Mouse (Mus musculus): ENCODE data around the gene AI481877.

Gene AI481877

GRCm38 (mm10) chr4:59034918-59035785 is 103.6 kb downstream of the AI481877 start, which contains the start of gene Gng10:
TSS of gene Gng10 (plus strand) at chr4:59035088.
- DNase-seq (ENCODE audit: low read depth) = peak; percentile 76

DNA sequence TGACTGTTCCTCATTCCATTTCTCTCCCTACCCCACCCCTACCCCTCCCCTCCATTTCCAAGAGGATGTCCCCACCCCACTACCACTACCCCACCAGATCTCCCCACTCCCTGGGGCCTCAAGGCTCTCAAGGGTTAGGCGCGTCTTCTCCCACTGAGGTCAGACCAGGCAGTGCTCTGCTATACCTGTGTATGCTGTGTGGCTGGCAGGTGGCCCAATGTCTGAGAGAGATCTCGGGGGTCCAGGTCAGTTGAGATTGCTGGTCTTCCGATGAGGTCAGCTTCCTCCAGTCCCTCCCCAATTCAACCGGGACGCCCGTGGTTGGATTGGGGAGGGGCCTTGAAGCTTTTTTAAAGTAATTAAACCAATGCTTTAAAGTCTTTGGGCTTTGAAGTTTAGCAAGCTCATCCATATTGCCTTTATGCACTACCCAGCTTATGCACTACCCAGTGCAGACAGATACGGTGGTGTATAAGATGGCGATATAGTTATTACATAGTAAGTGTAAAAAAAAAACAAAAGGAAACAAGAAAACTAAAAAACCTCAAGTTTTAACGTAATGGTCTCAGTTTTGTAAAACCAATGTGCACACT is 104.4 kb downstream of the AI481877 start:
- DNase-seq (ENCODE audit: low read depth) = no peak

- DNase-seq (ENCODE audit: low read depth) = no peak
These were observed 121.9 kb downstream of the AI481877 start for GRCm38 (mm10) chr4:59016922-59017321.

DNA sequence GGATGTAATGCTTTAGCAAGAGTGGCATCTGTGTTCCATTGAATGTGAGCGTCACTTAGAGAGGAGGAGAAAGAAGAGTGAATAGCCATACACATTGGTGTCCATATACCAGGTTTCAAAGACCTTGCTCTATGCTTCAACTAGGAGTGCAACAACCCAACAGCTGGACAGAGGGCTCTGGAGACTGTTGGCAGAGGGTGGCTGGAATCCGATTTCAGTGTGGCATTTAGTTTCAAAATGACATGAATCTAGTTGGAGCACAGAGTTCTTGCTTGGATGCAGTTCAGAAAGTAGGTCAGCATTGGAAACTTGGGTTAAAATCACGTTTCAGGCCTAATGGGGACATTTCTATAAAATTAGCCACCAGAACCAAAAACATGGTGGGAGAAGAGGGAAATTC is 123.6 kb downstream of the AI481877 start:
- DNase-seq (ENCODE audit: low read depth) = no peak

DNA sequence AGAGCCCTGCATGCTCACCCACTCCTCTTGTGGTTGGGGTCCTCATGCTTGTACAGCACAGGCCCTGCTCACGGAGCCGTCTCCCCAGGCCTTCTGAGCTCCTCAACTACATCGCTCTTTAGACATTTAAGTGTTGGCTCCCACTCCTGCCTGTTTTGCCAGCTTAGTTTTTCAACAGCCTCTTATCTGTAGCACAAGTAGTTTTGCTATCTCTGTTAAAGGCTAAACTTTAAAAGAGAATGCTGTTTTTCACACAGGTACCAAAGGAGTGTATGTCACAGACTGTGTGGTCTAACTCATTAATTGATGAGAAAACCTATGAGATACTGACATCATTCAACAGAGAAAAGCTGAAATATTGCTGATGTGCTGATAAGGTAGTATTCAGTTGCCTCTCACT is 127.3 kb downstream of the AI481877 start:
- no peak for DNase-seq (ENCODE audit: low read depth)

DNA sequence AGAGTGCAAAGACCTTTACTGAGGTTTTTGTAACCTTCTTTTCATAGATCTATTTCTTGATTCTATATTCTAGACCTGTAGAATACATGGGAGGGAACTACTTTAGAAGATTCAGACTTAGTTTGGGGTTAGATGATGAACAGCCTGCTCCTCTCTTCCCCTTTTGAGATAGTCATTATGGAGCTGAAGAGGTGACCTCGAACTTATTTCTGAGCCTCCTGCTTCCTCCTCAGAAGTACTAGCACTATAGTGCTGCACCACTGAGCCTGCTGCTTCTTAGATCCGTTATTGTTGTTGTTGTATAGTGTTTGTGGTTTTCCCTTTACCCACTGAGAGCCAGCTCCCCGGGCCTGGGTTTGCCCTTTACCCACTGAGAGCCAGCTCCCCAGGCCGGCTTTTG is 129.1 kb downstream of the AI481877 start:
- DNase-seq (ENCODE audit: low read depth) = peak; percentile 60

DNA sequence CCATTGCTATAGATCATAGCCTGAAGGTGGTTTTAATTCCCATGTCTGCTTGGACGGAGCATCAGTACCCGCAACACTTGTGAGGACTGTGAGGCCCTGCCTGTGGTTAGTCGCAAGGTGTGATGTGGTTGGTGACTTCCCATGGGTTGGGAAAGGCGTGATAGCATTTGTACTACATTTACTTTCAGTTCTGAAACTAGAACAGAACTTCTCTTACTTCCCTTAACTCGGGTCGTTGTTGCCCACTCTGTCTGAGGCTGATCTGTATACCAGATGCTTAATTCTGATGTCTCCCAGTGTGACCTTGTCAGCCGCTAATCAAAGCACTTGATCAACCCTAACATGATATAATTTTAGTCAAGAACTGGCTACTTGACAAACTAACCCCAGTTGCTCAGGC is 129.6 kb downstream of the AI481877 start:
- DNase-seq (ENCODE audit: low read depth) = peak; percentile 68

DNA sequence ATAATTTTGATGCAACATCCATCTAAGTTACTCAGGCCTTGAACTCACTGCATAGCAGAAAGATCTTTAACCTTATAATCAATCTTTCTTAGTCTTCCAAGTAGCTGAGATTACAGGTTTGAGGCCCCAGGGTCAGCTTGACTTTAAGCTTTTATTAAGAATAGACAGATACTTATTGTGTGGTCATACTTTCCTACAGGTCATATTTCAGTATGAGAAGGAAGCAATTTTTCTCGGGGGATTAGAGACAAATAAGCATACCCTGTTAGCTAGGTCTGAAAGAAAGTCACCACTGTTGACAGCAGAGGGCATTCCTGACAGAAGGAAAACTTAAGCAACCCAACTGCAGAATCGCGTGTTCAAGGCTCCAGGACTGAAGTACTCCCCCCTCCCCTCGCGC is 130.8 kb downstream of the AI481877 start:
- DNase-seq (ENCODE audit: low read depth) = no peak

DNA sequence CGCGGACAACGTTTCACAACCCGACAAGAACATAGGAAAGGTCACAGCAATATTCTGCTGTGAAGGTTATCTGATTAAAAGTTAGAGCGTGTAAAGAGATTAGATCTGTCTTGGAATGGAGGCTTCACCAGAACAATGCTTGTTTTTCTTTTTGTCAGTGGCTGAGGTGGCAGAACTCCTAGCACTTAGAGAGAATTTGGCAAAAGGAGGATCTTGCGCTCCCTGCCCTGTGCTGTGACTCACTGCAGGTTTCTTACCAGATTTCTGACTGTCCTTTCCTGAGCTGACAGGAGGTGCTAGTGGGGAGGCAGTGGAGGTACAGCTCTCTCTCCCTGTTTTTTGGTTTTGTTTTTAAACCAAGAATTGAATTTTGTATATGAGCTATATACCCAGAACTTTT is 131.8 kb downstream of the AI481877 start:
- peak; percentile 75 for DNase-seq (ENCODE audit: low read depth)

GRCm38 (mm10) chr4:59006211-59006610 is 132.6 kb downstream of the AI481877 start:
- no peak for DNase-seq (ENCODE audit: low read depth)

GRCm38 (mm10) chr4:59003806-59004200 is 135.0 kb downstream of the AI481877 start:
- no peak for DNase-seq (ENCODE audit: low read depth)

DNA sequence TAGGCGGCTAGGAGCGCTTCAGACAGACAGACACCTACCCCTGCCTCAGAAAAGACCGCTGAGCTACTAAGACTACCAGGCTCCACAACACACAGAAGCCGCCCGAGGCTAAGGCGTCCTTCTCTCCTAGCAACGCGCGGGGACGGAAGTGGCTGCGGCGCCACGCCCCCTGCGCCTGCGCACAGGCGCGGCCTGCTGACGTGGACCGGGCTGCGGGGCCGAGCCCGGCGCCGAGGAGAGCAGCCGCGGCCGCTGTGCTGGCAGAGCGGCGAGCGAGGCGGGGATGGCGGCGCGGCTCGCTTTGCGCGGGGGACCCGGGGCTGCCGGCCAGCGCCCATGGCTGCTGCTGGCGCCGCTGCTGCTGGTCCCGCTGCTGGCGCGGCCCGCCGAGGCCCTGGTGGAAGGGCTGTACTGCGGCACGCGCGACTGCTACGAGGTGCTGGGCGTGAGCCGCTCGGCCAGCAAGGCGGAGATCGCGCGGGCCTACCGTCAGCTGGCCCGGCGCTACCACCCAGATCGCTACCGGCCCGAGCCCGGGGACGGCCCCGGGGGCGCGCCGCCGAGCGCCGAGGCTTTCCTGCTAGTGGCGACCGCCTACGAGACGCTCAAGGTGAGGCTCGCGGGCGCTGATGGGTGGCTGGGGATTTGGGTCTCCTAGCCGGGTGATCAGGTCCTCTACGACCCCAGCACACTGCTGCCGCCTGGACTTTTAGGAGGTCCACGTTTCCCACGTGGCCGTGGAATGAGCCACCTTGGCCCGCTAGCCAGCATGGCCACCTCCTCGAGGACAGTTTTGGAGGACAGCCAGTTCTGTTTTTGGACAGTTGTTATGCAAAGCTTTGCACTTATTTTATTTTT is 135.6 kb downstream of the AI481877 start, which contains the start of gene Gm20503:
Gene Gm20503, plus strand, starts transcription at position 263 of the 858 bp plus-strand sequence.
- DNase-seq (ENCODE audit: low read depth) = peak; percentile 83

GRCm38 (mm10) chr4:59000614-59001013 is 138.2 kb downstream of the AI481877 start:
- DNase-seq (ENCODE audit: low read depth) = peak; percentile 91

GRCm38 (mm10) chr4:58999686-59000085 is 139.1 kb downstream of the AI481877 start:
- DNase-seq (ENCODE audit: low read depth) = peak; percentile 87

DNA sequence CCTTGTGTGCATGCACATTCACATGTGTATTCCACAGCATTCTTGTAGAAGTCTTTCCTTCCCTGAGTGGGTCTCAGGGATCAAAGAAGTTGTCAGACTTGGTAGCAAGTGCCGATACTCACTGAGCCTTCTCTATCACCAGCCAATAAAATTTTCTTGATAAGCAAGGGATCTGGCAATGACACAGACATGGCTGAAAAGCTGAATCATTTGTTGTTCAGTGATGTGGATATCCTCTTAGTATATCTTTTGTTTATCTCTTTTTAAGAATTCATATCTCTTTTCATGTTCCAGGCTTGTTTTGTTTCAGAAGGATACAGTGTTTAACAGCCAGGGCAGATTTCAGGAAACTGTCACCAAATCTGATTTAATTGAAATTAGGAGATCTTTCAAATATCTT is 140.1 kb downstream of the AI481877 start:
- DNase-seq (ENCODE audit: low read depth) = no peak

- DNase-seq (ENCODE audit: low read depth) = no peak
These were observed 141.7 kb downstream of the AI481877 start for GRCm38 (mm10) chr4:58997081-58997480.

GRCm38 (mm10) chr4:58995251-58995693 is 143.5 kb downstream of the AI481877 start:
- no peak for DNase-seq (ENCODE audit: low read depth)

DNA sequence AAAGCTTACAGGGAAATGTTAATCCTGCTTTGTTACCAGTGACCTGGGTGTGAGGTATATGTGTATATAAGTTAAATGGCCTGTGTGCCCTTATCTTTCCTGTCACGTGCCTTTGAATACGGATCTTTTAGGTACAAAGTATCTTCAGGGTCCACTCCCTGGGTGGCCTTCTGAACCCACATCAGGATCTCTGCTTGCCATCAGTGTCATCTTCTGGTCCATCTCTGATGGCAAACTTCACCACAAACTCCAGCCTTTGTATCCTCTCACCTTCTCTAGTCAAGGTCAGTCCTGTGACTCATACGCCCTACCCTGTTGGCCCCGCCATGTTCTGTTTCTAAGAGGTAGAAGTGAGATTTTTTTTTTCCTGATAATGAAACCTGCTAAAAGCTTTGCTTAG is 144.0 kb downstream of the AI481877 start, which contains the start of gene Dnajc25:
Gene Dnajc25, plus strand, starts transcription at position 301 of the 400 bp plus-strand sequence.
- DNase-seq (ENCODE audit: low read depth) = no peak

Data from 416B (cell line).